Mouse (Mus musculus): ENCODE results near the gene Anapc15-ps.

The Anapc15-ps gene

DNA sequence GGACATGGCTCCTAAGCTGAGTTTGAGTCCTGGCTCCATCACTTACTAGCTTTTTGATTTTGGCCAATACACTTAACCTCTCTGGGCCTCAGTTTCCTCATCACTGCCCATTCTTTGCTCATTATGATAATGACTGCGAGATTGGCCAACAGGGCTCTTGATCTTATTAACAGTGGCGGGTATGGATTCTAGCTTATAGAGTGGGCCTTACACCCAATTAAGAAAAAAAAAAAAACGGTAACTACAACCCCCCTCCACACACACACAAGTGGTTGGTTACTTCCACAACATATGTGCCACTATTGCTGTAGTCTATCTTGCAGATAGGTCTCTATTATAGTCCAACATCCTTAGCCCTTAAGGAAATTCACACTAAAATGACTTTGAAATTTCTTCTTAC lies at the start of gene Anapc15-ps:
Anapc15-ps (minus strand) TSS at position 101 of the 400 bp plus-strand sequence.
- DNase-seq (ENCODE audit: inconsistent ontology term) = no peak

DNA sequence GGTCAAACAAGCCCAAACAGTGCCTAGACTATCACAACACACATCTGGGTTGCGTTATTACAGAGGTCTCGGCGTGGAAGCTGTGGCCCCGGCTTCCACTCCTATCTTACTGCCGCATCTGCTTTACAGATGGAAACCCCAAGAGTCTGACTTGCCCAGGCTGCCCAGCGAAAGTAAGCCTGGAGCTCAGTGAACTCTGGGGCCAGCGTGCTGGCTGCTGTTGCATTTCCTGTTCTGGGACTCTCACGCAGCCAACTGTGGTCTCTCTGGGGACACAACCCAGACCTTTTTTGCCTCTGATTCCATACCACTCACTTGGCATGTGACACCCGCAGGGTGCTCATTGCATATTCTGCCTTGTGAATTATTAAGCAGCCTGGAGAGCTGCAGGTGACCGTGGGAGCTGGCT lies 49.0 kb upstream of the Anapc15-ps start:
- no peak for DNase-seq (ENCODE audit: inconsistent ontology term)

DNA sequence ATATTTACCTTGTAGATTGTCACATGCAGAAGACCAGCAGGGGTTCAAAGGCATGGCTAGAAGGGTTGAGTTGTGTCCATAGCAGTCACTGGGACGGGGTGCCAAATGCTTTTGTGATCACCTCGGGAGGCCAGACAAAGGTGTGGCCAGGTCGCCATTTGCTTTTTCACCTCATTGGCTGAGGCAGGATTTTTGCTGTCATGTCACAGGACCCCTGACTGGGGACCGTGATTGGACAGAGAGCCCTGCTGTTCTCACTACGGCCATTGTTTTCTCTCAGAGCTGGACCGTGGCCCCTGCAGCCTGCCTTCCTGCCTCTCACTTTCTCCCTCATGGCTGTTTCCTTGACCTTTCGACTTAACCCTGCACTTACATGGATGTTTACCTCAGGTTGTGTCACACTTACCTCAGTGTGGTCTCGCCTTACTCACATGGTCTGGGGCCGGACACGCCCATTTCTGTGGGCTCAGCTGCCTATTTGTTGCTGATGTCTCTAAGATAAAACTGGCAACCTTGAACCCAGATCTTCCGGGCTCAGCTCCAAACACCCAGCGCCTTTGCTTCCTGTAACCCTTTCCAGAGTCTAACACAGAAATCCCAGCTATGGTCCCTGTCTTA lies 47.0 kb upstream of the Anapc15-ps start:
- no peak for DNase-seq (ENCODE audit: inconsistent ontology term)

DNA sequence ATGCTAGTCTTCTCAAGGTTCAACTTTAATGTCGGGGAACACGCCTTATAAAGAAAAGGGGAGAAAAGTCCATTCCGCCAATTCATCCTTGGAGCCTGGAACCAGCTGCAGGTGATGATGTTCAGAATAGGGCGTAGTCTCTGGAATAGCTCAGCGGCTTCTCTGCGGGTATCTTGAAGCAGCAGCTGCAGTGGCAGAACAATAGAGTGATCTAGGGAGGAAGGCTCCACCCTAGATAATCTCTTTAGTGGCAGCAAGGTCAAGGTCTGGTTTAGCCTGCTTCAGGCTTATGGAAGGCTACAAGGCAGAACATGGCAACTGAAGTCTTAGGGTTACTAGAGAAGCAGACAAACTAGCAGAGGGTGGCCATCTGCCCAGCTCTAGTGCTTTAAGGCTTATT lies 46.2 kb upstream of the Anapc15-ps start:
- no peak for DNase-seq (ENCODE audit: inconsistent ontology term)

- no peak for DNase-seq (ENCODE audit: inconsistent ontology term)
These were observed 45.5 kb upstream of the Anapc15-ps start for GRCm38 (mm10) chr10:95718760-95719159.

- peak; percentile 52 for DNase-seq (ENCODE audit: inconsistent ontology term)
These were observed 43.9 kb upstream of the Anapc15-ps start for GRCm38 (mm10) chr10:95717106-95717680.

DNA sequence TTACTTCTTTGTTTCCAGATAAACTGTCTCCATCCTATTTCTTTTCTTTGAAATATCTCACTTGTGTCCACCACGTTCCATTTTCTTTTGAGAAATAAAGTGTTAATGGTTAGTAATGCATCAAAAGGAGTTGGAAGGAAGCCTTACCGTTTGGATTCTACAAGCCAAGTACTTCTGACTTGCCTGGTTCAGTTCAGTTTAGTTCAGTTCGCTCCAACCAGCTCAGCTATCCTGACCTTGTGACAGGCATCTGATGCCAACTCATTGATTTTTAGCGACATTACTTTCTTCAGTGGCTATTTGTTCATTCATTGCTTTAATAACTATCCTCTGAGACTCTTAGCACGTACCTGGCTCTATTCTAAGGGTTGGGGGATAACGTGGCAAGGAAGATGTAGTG lies 42.4 kb upstream of the Anapc15-ps start:
- no peak for DNase-seq (ENCODE audit: inconsistent ontology term)

- DNase-seq (ENCODE audit: inconsistent ontology term) = no peak
These were observed 39.0 kb upstream of the Anapc15-ps start for GRCm38 (mm10) chr10:95712221-95712620.

DNA sequence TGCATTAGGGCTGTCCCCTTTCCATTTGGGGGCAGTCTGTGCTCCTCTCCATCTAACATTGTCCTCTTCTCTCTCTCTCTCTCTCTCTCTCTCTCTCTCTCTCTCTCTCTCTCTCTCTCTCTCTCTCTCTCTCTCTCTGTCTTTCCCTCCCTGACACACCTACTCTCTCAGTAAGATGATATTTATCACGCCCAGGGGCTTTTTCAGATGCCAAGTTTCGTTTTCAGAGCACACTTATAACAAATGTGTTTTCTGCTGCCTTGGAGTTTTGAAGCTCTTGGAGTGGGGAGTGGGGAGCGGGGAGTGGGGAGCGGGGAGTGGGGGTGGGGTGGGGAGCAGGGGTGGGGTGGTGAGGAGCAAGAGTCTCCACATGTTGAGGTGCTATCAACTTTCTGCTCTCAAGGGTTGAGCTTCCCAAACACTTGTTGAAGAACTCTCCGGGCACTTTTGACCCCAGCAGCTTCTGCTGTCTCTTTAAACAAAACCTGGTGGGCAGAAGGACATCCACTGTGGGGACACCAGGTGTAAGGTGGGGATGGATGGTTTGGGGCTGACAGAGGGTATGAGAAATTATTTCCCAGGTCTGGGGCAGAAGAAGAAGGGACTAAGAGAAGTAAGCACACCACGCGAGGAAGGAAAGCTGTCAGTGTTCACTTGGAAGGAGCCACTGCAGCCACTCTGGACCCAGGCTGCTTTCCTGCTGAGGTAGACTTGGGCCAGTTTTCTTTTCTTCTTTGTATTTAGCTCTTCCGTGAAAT lies 36.8 kb upstream of the Anapc15-ps start:
- DNase-seq (ENCODE audit: inconsistent ontology term) = no peak

- no peak for DNase-seq (ENCODE audit: inconsistent ontology term)
These were observed 36.1 kb upstream of the Anapc15-ps start for GRCm38 (mm10) chr10:95709143-95709880.

DNA sequence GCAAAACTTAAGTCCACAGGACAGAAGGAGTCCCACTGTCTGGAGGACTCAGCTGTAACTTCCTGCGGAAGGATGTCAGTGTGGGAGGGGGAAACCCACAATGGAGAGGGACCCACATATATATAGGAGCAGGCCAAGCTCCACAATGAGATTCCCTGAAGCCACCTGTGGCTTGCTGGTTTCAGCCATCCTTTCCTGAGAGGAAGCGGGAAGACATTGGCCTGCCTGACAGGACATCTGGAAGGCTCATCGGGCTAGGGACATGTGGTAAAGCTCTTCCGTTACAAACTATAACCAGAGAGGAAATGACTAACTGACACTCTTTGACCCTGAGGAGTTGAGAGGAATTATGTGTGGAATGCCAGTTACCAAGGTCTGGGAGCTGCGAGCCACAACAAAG lies 34.8 kb upstream of the Anapc15-ps start:
- peak; percentile 55 for DNase-seq (ENCODE audit: inconsistent ontology term)

- no peak for DNase-seq (ENCODE audit: inconsistent ontology term)
These were observed 33.6 kb upstream of the Anapc15-ps start for GRCm38 (mm10) chr10:95706867-95707266.

GRCm38 (mm10) chr10:95705747-95706146 lies 32.5 kb upstream of the Anapc15-ps start:
- no peak for DNase-seq (ENCODE audit: inconsistent ontology term)

- peak; percentile 83 for DNase-seq (ENCODE audit: inconsistent ontology term)
These were observed 31.6 kb upstream of the Anapc15-ps start for GRCm38 (mm10) chr10:95704847-95705246.

GRCm38 (mm10) chr10:95703730-95704129 lies 30.5 kb upstream of the Anapc15-ps start:
- no peak for DNase-seq (ENCODE audit: inconsistent ontology term)

GRCm38 (mm10) chr10:95700422-95700821 lies 27.2 kb upstream of the Anapc15-ps start:
- DNase-seq (ENCODE audit: inconsistent ontology term) = peak; percentile 52

DNA sequence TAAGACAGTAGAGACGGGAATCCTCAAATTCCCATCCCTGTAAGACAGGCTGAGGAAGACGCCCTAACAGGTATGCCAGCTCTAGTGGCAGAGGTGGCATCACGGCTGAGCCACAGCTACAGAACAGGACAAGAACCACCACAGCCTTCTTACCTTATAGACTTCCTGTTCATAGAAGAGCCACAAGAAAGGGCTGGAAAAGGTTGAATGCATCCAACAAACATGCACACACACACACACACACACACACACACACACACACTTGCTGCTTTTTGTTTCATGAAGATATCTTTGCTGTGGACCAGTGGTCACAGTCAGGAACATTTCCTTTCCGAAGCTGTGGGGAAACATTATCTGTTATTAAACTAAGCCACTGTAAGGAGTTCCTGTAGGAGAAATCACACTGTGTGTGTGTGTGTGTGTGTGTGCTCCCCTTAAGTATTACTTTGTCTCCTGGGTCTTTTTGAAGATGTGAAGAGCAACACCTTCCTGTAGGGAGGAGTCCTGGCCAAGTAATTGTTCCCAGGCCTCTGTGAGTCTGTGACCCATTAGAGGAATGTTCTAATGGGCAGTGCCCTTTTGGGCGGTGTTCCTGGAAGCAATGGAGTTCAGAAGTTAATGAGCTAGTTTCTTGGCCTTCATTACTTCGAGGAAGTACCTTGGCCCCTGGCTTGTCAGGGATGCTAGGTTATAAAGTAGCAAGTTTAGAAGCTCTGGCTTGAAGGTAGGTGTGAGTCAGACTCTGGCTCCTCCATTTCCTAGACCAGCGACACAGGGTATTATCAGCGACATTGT lies 25.9 kb upstream of the Anapc15-ps start:
- DNase-seq (ENCODE audit: inconsistent ontology term) = no peak

DNA sequence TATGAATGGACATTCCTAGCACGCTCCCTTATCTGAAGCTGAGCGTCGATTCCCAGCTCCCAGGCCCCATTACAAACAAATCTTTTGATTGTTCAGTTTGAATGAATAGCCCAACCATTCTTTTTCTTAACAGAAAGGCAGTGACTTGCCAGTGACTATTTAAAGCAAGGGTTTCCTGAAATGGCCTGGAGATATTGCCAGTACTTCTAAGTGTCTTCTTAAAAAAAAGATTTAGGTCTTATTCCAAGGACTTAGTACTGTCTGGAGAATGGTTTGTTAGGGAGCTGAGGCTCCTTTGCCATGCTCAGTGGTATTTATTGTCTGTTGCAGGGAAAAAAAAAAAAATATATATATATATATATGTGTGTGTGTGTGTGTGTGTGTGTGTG lies 23.0 kb upstream of the Anapc15-ps start:
- DNase-seq (ENCODE audit: inconsistent ontology term) = no peak

GRCm38 (mm10) chr10:95695603-95696252 lies 22.5 kb upstream of the Anapc15-ps start:
- DNase-seq (ENCODE audit: inconsistent ontology term) = no peak

GRCm38 (mm10) chr10:95694559-95695251 lies 21.5 kb upstream of the Anapc15-ps start:
- DNase-seq (ENCODE audit: inconsistent ontology term) = no peak

Data from Muller cell, postnatal 12 days (primary cell).